Mouse (Mus musculus): ENCODE measurements around the gene Ptprk.

Gene Ptprk

DNA sequence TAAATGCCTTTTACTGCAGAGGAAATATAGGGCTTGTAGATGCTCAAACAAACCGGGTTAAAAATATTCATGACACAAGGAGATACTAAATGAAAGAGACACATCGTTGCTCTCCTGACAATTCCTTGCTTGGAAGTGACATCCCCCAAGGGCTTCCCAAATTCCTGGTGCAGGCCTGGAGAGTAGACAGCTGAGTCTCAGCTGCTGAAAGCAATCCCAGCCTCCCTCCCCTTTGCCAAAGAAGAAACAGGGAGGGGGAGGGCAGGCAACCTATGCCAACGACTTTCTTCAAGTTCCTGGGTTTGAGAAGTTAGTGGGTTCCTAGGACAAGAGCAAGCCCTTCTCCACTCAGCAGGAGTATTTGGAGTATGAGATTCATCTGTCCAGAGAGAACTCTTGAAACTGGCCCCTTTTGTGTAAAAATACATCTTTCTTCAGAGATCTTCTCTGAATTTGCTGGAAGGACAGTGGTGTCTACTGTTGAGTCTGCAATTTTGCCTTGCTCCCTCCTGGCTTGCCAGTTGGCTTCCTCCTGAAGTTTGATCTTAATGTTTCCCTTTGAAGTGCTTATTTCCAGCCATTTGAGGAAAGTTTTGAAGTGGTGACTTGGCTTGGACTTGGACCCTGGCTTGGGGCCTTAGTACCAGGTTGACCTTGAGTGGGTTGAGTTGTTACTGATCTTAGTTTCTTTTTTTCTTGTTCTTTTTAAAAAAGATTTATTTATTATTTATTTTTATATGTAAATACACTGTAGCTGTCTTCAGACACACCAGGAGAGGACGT lies 111.6 kb downstream of the Ptprk start:
- no peak for DNase-seq

DNA sequence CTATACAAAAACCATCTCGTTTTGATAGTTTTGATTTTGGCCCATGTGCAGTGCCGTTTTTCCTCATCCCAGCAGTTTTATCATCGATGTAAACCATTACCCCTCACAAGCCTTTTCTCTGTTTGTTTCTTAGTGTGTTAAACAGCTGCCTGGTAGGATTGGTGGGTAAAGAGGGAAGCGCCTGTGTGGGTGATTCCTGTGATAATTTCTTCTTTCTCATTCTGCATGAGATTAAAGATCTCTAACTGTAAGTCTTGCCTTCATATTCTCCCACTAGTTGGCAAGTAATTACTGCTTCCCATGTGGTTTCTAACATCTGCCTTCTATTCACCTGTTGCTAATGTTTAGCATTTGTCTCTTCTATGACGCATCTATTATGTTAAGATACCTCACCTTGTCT lies 116.8 kb downstream of the Ptprk start:
- no peak for DNase-seq

DNA sequence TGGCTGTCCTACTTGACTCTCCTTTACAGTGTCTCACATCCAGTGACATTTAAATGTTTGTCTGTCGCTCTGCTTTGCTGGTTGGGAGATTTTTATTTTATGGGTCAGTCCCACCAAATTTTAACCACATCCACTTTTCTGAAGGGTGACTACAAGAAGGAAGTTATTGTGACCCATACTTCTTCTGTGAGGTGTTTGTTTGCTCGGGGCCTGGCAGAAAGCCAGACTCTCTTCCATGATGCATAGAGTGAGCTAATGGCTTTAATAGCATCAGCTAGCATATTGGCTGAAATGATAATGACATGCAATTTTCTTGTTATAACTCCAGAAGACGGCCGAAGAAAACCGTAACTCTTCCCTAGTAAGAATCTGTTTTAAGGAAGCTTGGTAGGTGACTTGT lies 119.0 kb downstream of the Ptprk start:
- no peak for DNase-seq

DNA sequence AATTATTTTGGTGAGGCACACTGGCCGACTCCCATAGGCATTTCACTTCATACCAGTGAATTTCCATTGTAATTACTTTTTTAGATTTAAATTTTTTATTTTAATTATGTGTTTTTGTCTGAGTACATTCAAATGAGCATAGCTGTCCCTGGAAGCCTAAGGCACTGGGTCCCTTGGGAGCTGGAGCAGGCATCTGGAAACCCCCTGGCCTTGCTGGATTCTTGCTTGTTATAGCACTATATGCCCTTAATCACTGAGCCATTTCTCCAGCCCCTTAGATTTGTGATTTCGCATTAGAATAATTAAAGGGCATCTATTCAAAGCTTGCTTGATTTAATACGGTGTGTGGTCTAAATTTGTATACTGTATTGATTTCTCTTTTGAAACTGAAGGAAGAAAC lies 126.0 kb downstream of the Ptprk start:
- no peak for DNase-seq

DNA sequence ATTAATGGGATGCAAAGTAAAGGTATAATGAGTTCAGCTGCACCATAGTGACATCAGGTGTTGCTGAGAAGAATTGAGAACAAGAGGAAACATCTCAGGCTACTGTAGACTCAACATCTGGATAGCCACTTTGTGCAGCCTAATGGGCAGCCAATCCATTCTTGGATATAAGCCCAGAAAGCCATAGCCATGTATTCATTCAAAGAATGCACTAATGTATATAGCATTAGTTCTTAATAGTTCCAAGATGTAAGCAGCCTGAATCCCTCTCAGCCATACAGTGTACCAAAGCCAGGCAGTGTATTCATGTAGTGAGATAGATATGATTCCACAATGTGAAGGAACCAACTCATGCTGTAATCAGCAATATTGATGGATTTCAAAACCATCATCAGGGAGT lies 134.8 kb downstream of the Ptprk start:
- no peak for DNase-seq

DNA sequence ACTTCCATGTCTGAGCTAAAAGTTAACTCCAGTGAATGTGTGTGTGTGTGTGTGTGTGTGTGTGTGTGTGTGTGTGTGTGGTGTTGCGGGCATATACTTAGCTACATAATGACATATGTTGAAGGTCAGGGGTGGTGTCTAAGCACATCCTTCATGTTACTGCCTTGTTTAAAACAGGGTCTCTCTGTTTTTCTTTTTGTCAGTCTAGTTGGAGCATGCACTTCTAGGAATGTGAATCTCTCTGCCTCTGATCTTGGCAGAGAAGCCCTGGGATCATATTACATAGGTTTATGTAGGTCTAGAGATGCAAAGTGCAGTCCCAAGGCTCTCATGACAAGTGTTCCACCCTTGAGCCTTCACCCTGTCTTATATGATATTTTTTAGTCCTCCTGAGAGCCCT lies 137.5 kb downstream of the Ptprk start:
- no peak for DNase-seq

DNA sequence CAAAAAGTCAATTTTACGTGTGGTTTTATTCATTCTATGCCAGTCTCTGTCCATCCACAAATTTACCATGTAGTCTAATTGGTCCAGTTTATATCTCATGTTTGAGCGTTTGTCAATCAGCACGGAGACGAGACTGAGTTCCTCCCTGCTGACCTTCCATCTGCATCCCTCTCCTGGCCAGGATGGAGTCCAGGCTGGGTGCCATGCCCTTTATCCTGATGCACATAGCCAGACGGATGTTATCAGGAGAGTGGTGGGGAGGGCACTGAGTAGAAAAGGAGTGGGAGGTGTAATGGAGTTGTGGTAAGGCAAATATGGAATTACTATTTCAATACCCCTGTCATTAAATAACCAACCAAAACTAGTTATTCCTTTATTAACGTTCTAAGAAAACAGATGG lies 140.5 kb downstream of the Ptprk start:
- DNase-seq = no peak

DNA sequence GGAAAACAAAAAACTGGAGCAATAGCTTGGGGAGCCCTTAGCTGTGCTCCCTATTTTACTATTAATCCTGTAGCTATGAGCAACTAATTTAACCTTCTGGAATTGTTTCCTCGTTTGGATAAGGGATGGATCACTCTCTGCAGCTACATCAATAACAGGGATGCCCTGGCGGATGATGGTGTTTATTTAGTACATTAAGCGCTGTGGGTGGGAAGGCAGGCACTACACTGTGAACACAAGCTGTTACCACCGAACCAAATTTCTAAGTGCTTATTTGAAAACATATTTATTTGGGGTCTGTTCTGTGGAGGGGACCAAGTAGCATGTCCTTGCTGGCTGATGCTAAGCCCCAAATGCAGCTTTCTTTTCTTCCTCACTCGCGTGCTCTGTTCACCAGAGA lies 149.0 kb downstream of the Ptprk start:
- DNase-seq = no peak

DNA sequence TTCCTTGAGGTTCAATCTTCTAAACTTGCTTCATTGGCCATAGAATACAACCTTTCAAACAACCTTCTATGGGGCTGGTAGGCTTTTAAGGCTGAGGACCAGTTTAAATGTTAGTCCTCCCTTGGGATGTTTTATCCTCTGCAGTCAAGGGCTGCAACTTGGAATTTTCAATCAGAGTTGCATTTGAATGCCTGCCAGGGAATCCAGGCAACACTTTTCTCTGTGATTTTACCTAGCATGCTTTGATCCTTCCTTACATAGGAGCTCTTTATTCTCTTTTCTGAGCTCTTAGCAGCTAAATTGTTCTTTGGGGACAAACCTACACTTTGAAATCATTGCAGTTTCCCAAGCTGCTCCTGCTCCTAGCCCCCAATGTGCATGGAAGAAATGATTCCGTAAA lies 149.8 kb downstream of the Ptprk start:
- no peak for DNase-seq

DNA sequence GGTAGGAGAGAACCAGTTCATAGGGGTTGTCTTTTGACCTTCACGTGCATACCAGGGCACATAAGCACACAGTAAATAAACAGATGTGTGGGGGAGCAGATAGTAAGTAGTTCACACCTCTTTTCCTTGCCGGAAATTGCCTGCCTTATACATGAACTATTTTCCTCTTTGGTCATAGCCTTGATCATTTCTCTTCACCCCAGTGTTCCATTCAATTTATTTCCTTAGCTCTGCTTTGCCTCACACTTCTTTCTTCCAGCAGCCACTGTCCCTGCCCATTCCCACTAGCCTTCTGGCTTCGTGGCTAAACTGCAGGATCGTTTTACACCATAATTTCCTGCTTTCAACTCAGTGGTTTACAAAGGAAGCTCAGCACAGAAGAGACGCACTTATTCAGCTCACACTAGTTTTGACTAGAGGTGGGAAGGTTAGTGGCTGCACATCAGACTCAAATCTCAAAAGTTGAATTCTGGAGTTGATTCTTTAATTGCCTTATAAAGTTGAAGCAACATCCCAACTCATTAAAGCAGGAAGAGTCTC lies 151.0 kb downstream of the Ptprk start:
- DNase-seq = no peak

DNA sequence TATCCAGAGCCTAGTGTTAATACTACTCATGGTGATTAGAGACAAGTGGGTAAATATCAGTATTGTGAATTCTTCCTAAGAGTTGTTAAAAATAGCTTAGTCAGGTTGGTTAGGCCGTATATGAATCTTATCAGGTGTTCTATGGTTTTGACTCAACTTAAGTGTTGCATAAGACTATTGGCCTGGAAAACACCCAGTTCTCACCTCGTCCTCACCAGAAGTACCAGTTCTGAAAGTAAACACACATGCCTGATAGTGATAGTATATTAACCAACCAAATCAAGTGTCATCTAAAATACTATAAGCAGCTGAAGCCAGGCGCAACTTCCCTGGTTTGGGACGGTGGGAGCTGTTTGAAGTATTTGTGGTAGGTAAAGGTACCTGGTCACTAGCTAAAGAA lies 153.1 kb downstream of the Ptprk start:
- no peak for DNase-seq

DNA sequence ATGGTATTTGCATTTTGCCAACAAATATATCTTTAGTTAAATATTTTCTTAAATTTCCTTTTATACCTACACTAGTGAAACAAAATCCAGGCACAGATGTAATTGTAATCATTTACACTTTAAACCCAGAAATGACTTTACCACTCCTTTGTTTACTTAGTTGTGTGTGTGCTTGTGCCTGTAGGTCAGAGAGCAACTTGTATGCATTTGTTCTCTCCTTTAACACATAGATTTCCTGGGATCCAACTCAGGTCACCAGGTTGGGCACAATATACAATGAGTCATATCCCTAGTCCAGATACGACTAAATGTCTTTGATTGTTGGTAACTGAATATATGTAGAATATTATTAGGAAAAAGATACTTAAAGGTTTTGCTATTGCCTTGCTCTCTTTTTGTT lies 153.6 kb downstream of the Ptprk start:
- no peak for DNase-seq

DNA sequence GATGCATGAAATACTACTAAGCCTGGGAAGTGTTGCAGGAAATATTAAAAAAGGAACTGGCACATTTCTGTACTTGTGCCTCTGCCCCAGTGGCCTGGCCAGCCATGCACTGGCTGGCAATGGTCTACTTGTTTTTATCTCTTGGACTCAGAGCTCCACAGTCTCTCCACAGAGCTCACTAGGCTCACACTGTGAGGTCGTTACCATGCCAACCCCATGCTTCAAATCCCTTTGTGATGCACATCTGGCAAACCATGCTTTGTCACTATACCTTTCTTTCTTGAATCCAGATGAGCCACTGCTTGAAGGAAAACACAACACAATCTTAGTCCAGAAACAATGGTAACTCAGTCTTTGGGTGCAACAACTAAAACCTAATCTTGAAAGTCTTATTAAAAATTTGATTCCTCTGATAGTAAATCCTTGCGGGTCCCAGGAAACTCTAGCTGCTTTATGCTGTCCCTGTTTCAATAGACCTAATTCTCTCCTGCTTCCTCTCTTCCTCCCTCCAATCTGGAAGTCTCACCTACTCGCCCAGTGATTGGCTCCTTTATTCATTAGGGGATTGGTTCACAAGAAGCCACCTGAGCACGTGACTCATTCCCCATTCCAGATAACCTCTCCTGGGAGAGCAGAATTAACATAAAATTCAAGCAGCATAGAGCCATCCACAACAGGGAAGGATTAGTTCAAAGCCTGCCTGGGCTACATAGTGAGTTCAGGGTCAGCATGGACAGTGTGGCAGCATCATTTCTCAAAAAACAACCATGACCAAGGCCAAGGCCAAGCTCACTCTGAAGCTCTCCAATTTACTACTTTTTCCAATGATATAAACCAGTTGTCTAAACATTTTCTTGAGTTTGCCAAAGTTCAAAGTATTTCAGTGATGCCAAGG lies 157.9 kb downstream of the Ptprk start:
- DNase-seq = no peak

DNA sequence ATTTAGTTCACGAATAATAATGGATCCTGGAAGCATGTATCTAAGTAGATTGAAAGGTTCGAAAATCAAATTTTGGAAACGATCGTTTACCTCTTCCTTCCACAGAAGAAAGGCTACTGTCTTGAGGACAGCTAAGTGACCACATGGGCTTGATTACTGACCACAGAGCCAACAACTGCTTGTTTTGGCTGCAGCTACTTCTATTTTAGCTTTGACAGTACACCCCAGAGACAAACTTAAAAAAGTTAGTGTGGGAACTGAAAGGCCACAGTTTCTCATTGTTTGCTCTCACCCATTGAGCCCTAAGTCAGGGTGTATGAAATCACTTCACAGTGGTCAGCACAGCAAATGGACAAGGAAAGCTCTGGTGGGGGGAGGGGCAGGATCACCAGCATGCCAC lies 174.4 kb downstream of the Ptprk start:
- no peak for DNase-seq

DNA sequence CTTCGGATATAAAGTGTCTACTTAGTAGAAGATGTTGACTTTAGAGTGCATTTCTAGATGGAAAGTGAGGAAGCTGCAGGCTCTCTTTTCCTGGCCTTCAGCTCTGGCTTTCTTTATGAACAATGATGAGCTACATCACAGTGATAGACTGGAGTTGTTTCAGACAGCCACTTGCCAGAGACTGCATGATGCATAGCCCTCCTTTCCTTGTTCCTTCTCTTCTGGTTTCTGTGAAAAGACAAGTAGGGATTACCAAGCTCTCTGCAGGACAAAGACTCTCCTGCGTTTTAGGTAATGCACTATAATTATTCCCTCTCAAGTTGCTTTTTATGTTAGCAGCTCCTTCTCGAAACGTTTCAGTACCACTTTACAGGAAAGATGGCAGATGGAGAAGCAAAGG lies 176.8 kb downstream of the Ptprk start:
- DNase-seq = no peak

DNA sequence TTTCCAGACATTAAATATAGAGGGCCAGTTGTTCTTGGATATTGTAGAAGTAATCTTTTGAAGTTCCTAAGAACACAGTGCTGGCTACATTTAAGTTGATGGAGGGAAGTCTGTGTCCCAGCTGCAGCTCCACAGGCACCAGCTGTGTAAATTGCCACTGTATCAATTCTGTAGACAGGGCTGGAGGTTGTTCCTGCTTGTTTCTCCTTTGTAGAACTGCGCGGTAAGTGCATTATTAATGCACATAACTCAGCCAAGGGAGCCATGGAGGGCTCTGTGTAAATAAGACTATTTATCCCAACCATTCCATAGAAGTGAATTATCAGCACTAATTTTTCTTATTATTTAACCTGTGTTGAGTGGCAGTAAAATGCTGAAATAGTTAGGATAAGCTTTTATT lies 186.0 kb downstream of the Ptprk start:
- no peak for DNase-seq

DNA sequence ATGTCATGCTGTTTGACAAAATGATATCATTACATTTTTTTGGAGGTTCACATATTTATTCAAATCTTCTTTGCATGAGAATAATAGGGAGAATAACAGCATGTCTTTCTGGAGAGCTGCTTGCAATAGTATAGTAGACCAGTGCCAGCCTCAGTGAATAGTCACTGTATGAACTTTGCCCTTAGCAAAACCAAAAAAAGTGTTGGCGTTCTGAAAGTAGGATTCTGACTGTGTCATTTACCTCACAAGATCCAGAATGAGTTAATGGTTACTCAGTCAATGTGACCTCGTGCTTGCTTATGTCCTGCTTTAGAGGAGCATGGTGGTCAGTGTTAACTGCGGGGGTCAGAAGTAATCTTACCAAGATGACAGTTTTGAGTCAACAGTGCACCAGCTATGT lies 187.5 kb downstream of the Ptprk start:
- no peak for DNase-seq

DNA sequence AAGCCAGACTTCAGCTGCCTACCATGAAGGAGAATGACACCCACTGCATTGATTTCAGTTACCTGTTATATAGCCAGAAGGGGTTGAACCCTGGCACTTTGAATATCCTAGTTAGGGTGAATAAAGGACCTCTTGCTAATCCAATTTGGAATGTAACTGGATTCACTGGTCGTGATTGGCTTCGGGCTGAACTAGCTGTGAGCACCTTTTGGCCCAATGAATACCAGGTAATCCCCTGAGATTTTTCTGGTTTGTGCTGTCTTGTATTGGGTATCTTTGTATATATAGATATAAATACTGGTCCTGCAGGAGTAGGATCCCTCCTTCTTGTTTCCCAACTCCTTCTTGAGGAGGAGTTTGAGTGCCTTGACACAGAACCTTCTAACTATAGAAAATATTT lies 188.9 kb downstream of the Ptprk start:
- DNase-seq = no peak

DNA sequence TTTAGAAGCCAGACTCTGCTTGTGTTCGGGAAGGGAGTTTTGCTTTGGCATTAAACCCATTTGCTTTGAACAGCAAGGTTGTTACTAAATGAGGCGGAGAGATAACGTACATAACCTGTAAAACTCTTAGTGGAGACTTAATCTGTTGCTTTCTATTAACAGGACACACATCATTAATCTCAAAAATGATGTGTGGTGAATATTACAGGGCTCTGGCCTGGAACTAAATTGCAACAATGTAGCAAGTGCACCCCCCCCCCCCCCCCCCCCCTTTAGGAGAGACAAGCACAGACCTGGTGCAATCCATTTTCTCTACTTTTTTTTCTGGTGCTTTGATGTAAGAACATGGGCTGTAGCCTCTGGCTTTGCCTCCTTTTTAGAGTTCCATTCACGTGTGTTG lies 195.7 kb downstream of the Ptprk start:
- DNase-seq = no peak

DNA sequence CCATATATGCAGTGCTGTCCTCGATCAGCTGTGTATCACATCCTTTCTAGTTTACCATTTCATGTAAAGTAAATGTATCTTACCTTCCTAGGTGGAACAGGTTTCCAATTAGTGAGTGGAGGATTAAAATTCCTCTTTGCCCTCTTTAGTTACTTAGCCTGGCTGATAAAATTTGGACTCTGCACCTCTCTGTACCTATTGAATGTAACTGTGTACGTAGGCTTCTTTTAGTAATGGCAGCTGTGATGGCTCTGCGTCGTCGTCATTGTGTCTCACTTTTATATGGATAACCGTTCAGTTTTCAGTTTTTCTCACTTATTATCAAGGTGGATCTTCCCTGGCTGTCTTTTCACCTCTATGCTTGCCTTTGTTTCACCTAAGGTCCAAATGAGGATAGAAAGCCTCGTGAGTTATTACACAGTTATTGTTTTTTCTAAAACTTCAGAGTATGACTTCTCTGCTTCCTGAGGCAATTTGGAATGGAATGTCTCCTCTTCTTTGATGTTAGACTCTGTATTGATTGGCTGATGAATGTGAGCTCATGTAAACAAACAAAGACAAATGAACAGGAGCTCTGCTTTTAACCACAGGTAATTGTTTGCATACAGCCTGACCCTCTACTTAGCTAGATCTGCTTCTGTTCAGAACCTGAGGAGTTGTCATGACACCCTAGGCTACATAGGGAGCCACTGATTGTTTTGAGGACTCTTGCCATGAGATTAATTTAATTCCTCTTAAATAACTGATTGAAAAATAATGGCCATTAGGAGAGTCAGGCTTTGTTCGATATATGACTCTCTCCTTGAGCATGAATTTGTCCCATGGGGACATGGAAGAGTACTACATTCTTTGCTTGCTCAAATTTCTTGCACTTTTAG lies 197.3 kb downstream of the Ptprk start:
- no peak for DNase-seq

DNA sequence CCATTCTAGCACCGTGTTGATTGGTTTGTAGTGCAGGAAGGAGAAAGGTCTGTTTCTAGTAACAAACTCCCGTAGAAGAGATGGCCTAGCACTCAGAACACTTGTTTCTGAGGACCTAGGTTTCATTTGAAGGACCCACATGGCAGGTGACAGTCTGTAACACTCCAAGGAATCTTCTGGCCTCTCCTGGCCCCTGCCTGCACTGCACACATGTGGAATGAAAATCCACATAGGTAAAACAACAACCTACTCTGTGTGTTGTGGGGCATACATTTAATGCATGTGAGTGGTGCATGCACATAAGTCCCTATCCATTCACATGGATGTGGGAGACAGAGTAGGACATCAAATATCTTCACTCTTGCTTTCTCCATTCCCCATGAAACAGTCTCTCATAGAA lies 204.1 kb downstream of the Ptprk start:
- DNase-seq = peak; percentile 4

DNA sequence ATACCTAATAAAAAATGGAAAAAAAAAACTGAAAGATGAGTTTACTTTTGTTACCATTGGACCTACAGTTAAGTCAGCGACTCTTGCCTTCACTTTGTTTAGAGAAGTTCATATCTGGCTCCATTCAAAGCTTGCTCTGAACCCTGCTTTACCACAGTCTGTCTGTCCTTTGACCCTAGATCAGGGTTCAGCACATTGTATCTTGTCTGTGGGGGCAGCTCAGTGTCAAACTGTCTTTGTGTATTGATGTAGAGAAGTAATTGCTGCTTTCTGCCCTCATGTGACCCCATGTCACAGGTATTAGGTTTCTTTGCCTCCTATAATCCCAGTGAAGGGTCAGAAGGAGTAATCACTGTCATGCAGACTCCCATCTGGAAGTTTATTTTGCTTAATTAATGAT lies 222.9 kb downstream of the Ptprk start:
- DNase-seq = no peak

DNA sequence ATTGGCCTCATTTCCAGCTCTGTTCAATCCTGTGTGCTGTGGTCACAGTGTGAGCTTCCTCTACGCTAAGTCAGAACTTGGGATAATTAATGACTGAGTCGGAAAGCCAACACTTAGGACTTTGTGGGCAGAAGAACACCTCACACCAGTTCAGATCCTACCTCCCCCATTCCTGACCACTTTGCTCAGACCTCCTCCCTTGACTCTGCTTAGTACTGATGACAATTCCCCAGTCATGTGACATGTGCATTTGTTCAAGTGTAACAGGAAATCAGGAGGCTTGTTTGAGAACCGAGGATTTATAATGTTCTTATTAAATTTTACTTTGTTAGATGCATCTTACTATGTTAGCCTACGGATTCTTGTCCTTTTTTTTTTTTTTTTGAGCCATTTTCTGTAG lies 224.6 kb downstream of the Ptprk start:
- no peak for DNase-seq

Data from lung, postnatal 14 days (tissue).